Mouse (Mus musculus): ENCODE results near the gene Pou5f1. TPM values are rescaled to one million over a fixed set of nuclear protein-coding genes. Genes with fewer than 3 reads are reported as not detected.

The Pou5f1 gene
- polyA plus RNA-seq, 1 experiment from 2014 or later: not detected

DNA sequence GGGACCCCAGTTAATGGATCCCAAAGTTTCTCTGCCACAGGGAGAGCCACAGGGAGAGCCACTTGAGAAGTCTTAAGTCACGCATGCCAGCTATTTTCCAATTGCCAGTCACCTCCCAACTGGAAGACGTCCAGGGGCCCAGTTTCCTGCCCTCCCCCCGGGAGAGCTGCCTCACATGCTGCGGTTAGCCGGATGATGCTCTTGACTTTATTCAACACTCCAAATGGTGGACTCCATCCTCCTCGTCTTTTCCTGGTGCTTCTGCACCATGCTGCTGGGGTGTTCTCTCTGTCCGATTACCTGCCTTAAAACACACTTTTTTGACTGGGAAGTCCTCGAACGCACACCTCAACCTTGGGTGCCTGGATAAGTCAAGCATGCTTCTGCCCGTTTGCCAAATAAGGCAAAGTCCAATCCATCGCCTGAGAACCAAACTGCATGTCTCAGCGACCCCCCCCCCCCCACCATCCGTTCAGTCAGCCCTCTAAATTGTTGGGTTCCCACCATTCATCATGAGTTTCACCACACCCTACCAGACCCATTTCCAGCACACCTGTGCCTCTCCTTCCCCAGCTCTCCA lies 50.5 kb downstream of the Pou5f1 start:
- peaks cover 4% of the 10 kb centered on the region; the same call in 1 of the 2 replicates for H3K4me1 ChIP-seq
- H3K4me3 ChIP-seq (replicated peaks): no peak overlapping the region
- no peak overlapping the region for H3K4me2 ChIP-seq
- no peaks in the 10 kb centered on the region for H3K36me3 ChIP-seq
- H3K9ac ChIP-seq: no peak overlapping the region
- 89% methylated on average over 13 of the region's 13 CpGs for WGBS
- ATAC-seq (replicated peaks; ENCODE audit: low FRiP score): no peak
- no peak overlapping the region for H3K27ac ChIP-seq
- H3K27me3 ChIP-seq: no peaks in the 10 kb centered on the region
- no peaks in the 10 kb centered on the region for H3K9me3 ChIP-seq (replicated peaks)

DNA sequence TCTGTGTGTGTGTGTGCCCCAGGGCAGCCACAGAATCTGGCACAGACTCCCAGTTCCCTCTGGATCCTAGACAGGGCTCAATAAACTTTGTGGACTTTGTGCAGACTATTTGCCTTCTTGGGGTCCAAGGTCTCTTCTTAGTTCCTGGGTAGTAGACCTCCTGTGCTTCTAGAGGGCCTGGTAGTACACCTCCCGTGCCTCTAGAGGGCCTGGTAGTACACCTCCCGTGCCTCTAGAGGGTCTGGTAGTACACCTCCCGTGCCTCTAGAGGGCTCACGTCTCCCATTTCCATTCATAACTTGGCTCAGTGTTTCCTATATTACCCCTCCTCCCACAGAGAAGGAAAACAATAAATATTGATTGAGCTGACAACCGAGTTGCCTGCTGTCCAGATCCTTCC lies 51.0 kb downstream of the Pou5f1 start:
- ATAC-seq (replicated peaks; ENCODE audit: low FRiP score): no peak

DNA sequence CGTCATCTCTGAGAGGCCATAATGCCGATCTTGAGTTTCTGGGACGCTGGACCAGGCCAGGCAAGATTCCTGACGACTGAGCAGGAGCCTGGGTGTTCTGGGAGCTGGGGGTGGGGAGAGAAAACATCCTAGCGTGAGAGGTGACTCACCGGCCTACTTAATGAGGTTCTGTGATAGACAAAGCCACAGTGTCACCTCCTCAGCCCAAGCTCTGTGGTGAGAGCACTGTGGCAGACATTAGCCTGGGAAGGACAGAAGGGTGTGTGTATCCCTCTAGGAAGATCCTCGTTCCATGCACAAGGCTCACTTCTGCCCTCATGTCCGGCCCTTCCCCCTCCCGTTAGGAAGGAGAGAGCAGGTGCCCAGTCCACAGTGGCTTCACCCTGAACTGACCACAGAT lies 51.5 kb downstream of the Pou5f1 start:
- no peak for ATAC-seq (replicated peaks; ENCODE audit: low FRiP score)
- Histone ChIP-seq H3K9ac (no peak overlapping the region), H3K9me3 (replicated peaks) (no peaks in the 10 kb centered on the region), H3K4me1 (peaks cover 4% of the 10 kb centered on the region; the same call in 1 of the 2 replicates), H3K4me2 (no peak overlapping the region), H3K4me3 (replicated peaks) (no peak overlapping the region), H3K27me3 (no peaks in the 10 kb centered on the region), H3K27ac (no peak overlapping the region), H3K36me3 (no peaks in the 10 kb centered on the region)
- WGBS: 71% methylated on average over 9 of the region's 9 CpGs

More for the DNA sequence above, 51.0 kb downstream of the Pou5f1 start:
- Histone ChIP-seq H3K27me3 (no peaks in the 10 kb centered on the region), H3K4me2 (no peak overlapping the region), H3K9ac (no peak overlapping the region), H3K4me3 (replicated peaks) (no peak overlapping the region), H3K9me3 (replicated peaks) (no peaks in the 10 kb centered on the region), H3K36me3 (no peaks in the 10 kb centered on the region), H3K27ac (no peak overlapping the region), H3K4me1 (peaks cover 4% of the 10 kb centered on the region; the same call in 1 of the 2 replicates)
- 25% methylated on average over 5 of the region's 5 CpGs for WGBS

DNA sequence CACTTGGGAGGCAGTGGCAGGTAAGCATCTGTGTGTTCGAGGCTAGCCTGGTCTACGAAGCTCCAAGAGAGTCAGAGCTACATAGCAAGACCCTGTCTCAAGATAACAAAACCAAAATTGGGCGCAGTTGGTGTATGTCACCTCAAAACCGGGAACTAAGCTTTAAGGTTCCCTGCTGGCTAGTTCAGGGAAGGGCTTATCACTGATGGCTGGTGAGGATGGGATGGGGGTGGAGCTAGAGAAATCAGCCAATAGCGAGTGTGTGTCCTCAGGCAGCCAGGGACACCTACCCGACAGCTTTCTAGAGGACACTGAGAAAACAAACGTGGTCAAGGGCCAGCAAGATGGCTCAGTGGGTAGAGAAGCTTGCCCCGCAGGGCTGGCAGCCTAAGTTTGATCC lies 52.4 kb downstream of the Pou5f1 start:
- Histone ChIP-seq H3K36me3 (no peaks in the 10 kb centered on the region), H3K9me3 (replicated peaks) (no peaks in the 10 kb centered on the region), H3K27ac (no peak overlapping the region), H3K9ac (no peak overlapping the region), H3K4me2 (no peak overlapping the region), H3K27me3 (no peaks in the 10 kb centered on the region), H3K4me3 (replicated peaks) (no peak overlapping the region), H3K4me1 (peaks cover 4% of the 10 kb centered on the region; the same call in 1 of the 2 replicates)
- 59% methylated on average over 8 of the region's 8 CpGs for WGBS
- ATAC-seq (replicated peaks; ENCODE audit: low FRiP score): no peak

Other genes starting within 250 kb of the Pou5f1 start
- gene H2-D1, start 243.3 kb upstream of the Pou5f1 start, polyA plus RNA-seq (2015; fragmentation: Nextera tagmentation; extraction: Ambion mirVana): 64.5 and 66.1 TPM in 2 replicates
- gene H2-Q1, start 185.6 kb upstream of the Pou5f1 start, polyA plus RNA-seq (2015; fragmentation: Nextera tagmentation; extraction: Ambion mirVana): 0.13 TPM in 1 of 2 replicates, not detected in the other
- gene H2-Q2, start 163.8 kb upstream of the Pou5f1 start, polyA plus RNA-seq (2015; fragmentation: Nextera tagmentation; extraction: Ambion mirVana): 0.64 and 0.80 TPM in 2 replicates
- gene H2-Q4, start 126.4 kb upstream of the Pou5f1 start, polyA plus RNA-seq (2015; fragmentation: Nextera tagmentation; extraction: Ambion mirVana): 4.0 and 4.1 TPM in 2 replicates
- gene H2-Q6, start 81.2 kb upstream of the Pou5f1 start, polyA plus RNA-seq (2015; fragmentation: Nextera tagmentation; extraction: Ambion mirVana): 3.0 and 5.2 TPM in 2 replicates
- gene H2-Q7, start 66.9 kb upstream of the Pou5f1 start, polyA plus RNA-seq (2015; fragmentation: Nextera tagmentation; extraction: Ambion mirVana): 12.7 and 13.9 TPM in 2 replicates
- 2.0 and 4.7 TPM in 2 replicates for gene H2-Q10, start 35.9 kb upstream of the Pou5f1 start, polyA plus RNA-seq (2015; fragmentation: Nextera tagmentation; extraction: Ambion mirVana)
- gene Tcf19, start 10.8 kb downstream of the Pou5f1 start, polyA plus RNA-seq (2015; fragmentation: Nextera tagmentation; extraction: Ambion mirVana): 69.5 and 71.7 TPM in 2 replicates
- 19.9 and 21.7 TPM in 2 replicates for gene Cchcr1, start 11.1 kb downstream of the Pou5f1 start, polyA plus RNA-seq (2015; fragmentation: Nextera tagmentation; extraction: Ambion mirVana)
- 0.94 and 1.5 TPM in 2 replicates for gene Psors1c2, start 27.2 kb downstream of the Pou5f1 start, polyA plus RNA-seq (2015; fragmentation: Nextera tagmentation; extraction: Ambion mirVana)
- 0.23 TPM in 1 of 2 replicates, not detected in the other for gene Cdsn, start 46.1 kb downstream of the Pou5f1 start, polyA plus RNA-seq (2015; fragmentation: Nextera tagmentation; extraction: Ambion mirVana)
- 0.13 TPM in 1 of 2 replicates, not detected in the other for gene 2300002M23Rik, start 61.4 kb downstream of the Pou5f1 start, polyA plus RNA-seq (2015; fragmentation: Nextera tagmentation; extraction: Ambion mirVana)
- gene Sfta2, start 95.5 kb downstream of the Pou5f1 start, polyA plus RNA-seq (2015; fragmentation: Nextera tagmentation; extraction: Ambion mirVana): 1.8 and 2.9 TPM in 2 replicates
- gene Gm9573, start 120.6 kb downstream of the Pou5f1 start, polyA plus RNA-seq (2015; fragmentation: Nextera tagmentation; extraction: Ambion mirVana): not detected in 2 replicates
- gene Mucl3, start 137.7 kb downstream of the Pou5f1 start, polyA plus RNA-seq (2015; fragmentation: Nextera tagmentation; extraction: Ambion mirVana): 0.26 TPM in 2 replicates
- 15.9 and 18.8 TPM in 2 replicates for gene Vars2, start 161.6 kb downstream of the Pou5f1 start, polyA plus RNA-seq (2015; fragmentation: Nextera tagmentation; extraction: Ambion mirVana)
- gene Gtf2h4, start 167.7 kb downstream of the Pou5f1 start, polyA plus RNA-seq (2015; fragmentation: Nextera tagmentation; extraction: Ambion mirVana): 48.5 and 49.9 TPM in 2 replicates
- gene Ddr1, start 198.6 kb downstream of the Pou5f1 start, polyA plus RNA-seq (2015; fragmentation: Nextera tagmentation; extraction: Ambion mirVana): 83.0 and 86.1 TPM in 2 replicates